Comparison of ENCODE assay signal across 9 mouse cellular contexts in genomic region chr4:40837451-40838285, GRCm38 (mm10). TPM values are rescaled to one million over a fixed set of nuclear protein-coding genes. Genes with fewer than 3 reads are reported as not detected.
DNase-seq lines count a peak whose midpoint lies in the region; ATAC-seq and TF ChIP-seq lines count a peak whose summit lies in the region.
"Had no signal": no experiment of that assay in that cellular context is flagged by ENCODE, and none has a peak within 500 bp of the region (broad histone marks: within the 10 kb centered on the region; RNA-seq: fewer than 3 reads in every experiment).

No protein-coding gene starts in this region.

- H3K4me2 ChIP-seq in hindbrain, embryonic 13.5 days = no peak overlapping the region
- H3K4me2 ChIP-seq in hindbrain, embryonic 12.5 days (replicated peaks) = no peak overlapping the region
- peak overlapping the region; percentile 35 for H3K4me2 ChIP-seq in kidney, embryonic 16.5 days (replicated peaks; ENCODE audit: low read depth, low read length)

- peaks cover 13% of the 10 kb centered on the region for H3K4me1 ChIP-seq in hindbrain, embryonic 13.5 days (replicated peaks)
- peaks cover 7% of the 10 kb centered on the region; the same call in 1 of the 2 replicates for H3K4me1 ChIP-seq in hindbrain, embryonic 12.5 days
- peaks cover 22% of the 10 kb centered on the region for H3K4me1 ChIP-seq in kidney, embryonic 16.5 days (ENCODE audit: insufficient read depth, low read length)

- no peak for ATAC-seq in hindbrain, embryonic 13.5 days (ENCODE audit: low FRiP score)
- ATAC-seq in hindbrain, embryonic 12.5 days (ENCODE audit: low FRiP score) = no peak
- peak; percentile 70; the same call in 1 of the 2 replicates for ATAC-seq in kidney, embryonic 16.5 days (ENCODE audit: low FRiP score, low TSS enrichment)

- H3K9me3 ChIP-seq in hindbrain, embryonic 13.5 days = no peaks in the 10 kb centered on the region
- H3K9me3 ChIP-seq in hindbrain, embryonic 12.5 days (replicated peaks) = no peaks in the 10 kb centered on the region
- no peaks in the 10 kb centered on the region for H3K9me3 ChIP-seq in kidney, embryonic 16.5 days (ENCODE audit: low read length)

- H3K9ac ChIP-seq in hindbrain, embryonic 13.5 days = no peak overlapping the region
- no peak overlapping the region for H3K9ac ChIP-seq in hindbrain, embryonic 12.5 days
- no peak overlapping the region for H3K9ac ChIP-seq in kidney, embryonic 16.5 days (replicated peaks; ENCODE audit: low read length)

- no peaks in the 10 kb centered on the region for H3K27me3 ChIP-seq in hindbrain, embryonic 13.5 days
- H3K27me3 ChIP-seq in hindbrain, embryonic 12.5 days = no peaks in the 10 kb centered on the region
- H3K27me3 ChIP-seq in kidney, embryonic 16.5 days (ENCODE audit: insufficient read depth, low read length) = no peaks in the 10 kb centered on the region

- WGBS in hindbrain, embryonic 13.5 days = 70% methylated on average over 10 of the region's 10 CpGs
- 77% methylated on average over 10 of the region's 10 CpGs for WGBS in hindbrain, embryonic 12.5 days
- WGBS in kidney, embryonic 16.5 days = 44% methylated on average over 10 of the region's 10 CpGs

- peak overlapping the region; percentile 70 for H3K27ac ChIP-seq in hindbrain, embryonic 13.5 days
- no peak overlapping the region for H3K27ac ChIP-seq in hindbrain, embryonic 12.5 days
- H3K27ac ChIP-seq in kidney, embryonic 16.5 days (ENCODE audit: low read length) = peak overlapping the region; percentile 66
- H3K27ac ChIP-seq in left cerebral cortex, adult 2 months = no peak overlapping the region
- H3K27ac ChIP-seq: macrophage had no signal

- H3K36me3 ChIP-seq in hindbrain, embryonic 13.5 days = no peaks in the 10 kb centered on the region
- no peaks in the 10 kb centered on the region for H3K36me3 ChIP-seq in hindbrain, embryonic 12.5 days
- H3K36me3 ChIP-seq in kidney, embryonic 16.5 days (ENCODE audit: insufficient read depth, low read length) = no peaks in the 10 kb centered on the region

- peak; percentile 88 for DNase-seq in NIH3T3 (ENCODE audit: low read depth)
- peak; percentile 79 to 80 for DNase-seq in heart, adult 18-20 months
- peak; percentile 54 for DNase-seq in naive thymus-derived CD4-positive, alpha-beta T cell, adult 2 months (ENCODE audit: low read depth)
- DNase-seq in left cerebral cortex, adult 2 months (ENCODE audit: extremely low spot score in 1 of 2, low spot score in 2 of 2) = no peak
- DNase-seq in cerebellum, adult 9-10 months = no peak

- no peak for TF ChIP-seq CTCF in left cerebral cortex, adult 2 months (IDR thresholded peaks at IDR 0.05)

- intact Hi-C loops in left cerebral cortex, adult 2 months (cut with DNase I) = no loop called here

- no peak overlapping the region for H3K4me3 ChIP-seq in hindbrain, embryonic 13.5 days
- no peak overlapping the region for H3K4me3 ChIP-seq in hindbrain, embryonic 12.5 days
- H3K4me3 ChIP-seq in kidney, embryonic 16.5 days (ENCODE audit: low read length) = no peak overlapping the region
- H3K4me3 ChIP-seq in left cerebral cortex, adult 2 months = no peak overlapping the region

RNA-seq across cellular contexts. Expression of gene B4galt1, which starts 16.1 kb away (rescaled TPM):
- polyA plus RNA-seq in hindbrain, embryonic 13.5 days (2015; fragmentation: Nextera tagmentation; extraction: Ambion mirVana) = 9.0 and 9.6 TPM in 2 replicates
- polyA plus RNA-seq in hindbrain, embryonic 12.5 days (2016; fragmentation: Nextera tagmentation; extraction: Ambion mirVana) = 20.3 and 21.5 TPM in 2 replicates
- 10 to 100 TPM; 58.2 to 59.1 TPM for total RNA-seq in heart, adult 18-20 months (2021)
- polyA plus RNA-seq in kidney, embryonic 16.5 days (2015; fragmentation: Nextera tagmentation; extraction: Ambion mirVana) = 47.5 and 48.0 TPM in 2 replicates
- total RNA-seq in left cerebral cortex, adult 2 months (2021) = 1 to 10 TPM; 5.0 to 8.2 TPM

Comparison
In these comparisons a context has a peak if more than half of its experiments do, and no peak if none do; other contexts are left out.
1. H3K27ac ChIP-seq: peak in hindbrain, embryonic 13.5 days (single experiment) and kidney, embryonic 16.5 days (single experiment); none in hindbrain, embryonic 12.5 days (single experiment) and left cerebral cortex, adult 2 months (single experiment).
2. DNase-seq: peak in NIH3T3 (single experiment), heart, adult 18-20 months (2 of 2) and naive thymus-derived CD4-positive, alpha-beta T cell, adult 2 months (single experiment); none in left cerebral cortex, adult 2 months (0 of 2) and cerebellum, adult 9-10 months (single experiment).